Mouse (Mus musculus) hindbrain, embryonic 13.5 days (tissue): ENCODE measurements around the gene Ppwd1. TPM values are rescaled to one million over a fixed set of nuclear protein-coding genes. Genes with fewer than 3 reads are reported as not detected.
"Not testable (repeated sequence)": the region's sequence is repeated elsewhere in the genome, so short reads cannot be mapped to it uniquely, and the experiment has no call there.

Experiments
- ATAC-seq: fragments of 200-750 bp; cut with Nextera tagmentation; 2 replicates; pipeline ENCODE4 v1.8.0; 2017; ENCODE audit warnings: moderate TSS enrichment; ENCODE audit not compliant: low FRiP score
- H3K27ac ChIP-seq: fragments of 300-500 bp; sonication (generic); 2 replicates; pipeline ENCODE4 v1.5.1; 2015; ENCODE audit warnings: inconsistent platforms, mild to moderate bottlenecking, moderate library complexity
- H3K27me3 ChIP-seq: fragments of 300-500 bp; sonication (generic); 2 replicates; pipeline ENCODE4 v1.6.1; 2015; ENCODE audit warnings: mild to moderate bottlenecking, inconsistent platforms
- H3K36me3 ChIP-seq: fragments of 300-500 bp; sonication (generic); 2 replicates; pipeline ENCODE4 v1.6.1; 2015; ENCODE audit warnings: mild to moderate bottlenecking, inconsistent platforms
- H3K4me1 ChIP-seq: fragments of 300-500 bp; sonication (generic); replicated peaks from 2 replicates; pipeline ENCODE4 v1.6.1; 2015; ENCODE audit warnings: inconsistent platforms
- H3K4me2 ChIP-seq: fragments of 300-500 bp; sonication (generic); 2 replicates; pipeline ENCODE4 v1.6.1; 2015; ENCODE audit warnings: inconsistent platforms, mild to moderate bottlenecking, moderate library complexity
- H3K4me3 ChIP-seq: fragments of 300-500 bp; sonication (generic); 2 replicates; pipeline ENCODE4 v1.5.1; 2015; ENCODE audit warnings: mild to moderate bottlenecking, inconsistent platforms
- H3K9ac ChIP-seq: fragments of 300-500 bp; sonication (generic); 2 replicates; pipeline ENCODE4 v1.6.1; 2015; ENCODE audit warnings: mild to moderate bottlenecking, inconsistent platforms
- H3K9me3 ChIP-seq: fragments of 300-500 bp; sonication (generic); 2 replicates; pipeline ENCODE4 v1.6.1; 2016; ENCODE audit warnings: inconsistent platforms
- WGBS: fragments of 180-500 bp; shearing (Covaris S2); methylation state at CpG from one replicate; pipeline ENCODE4 v1.1.7; 2015; 5-methylcytosine and 5-hydroxymethylcytosine counted together
- polyA plus RNA-seq: library from polyadenylated mRNA; unstranded; fragments of >200 nt; fragmentation: Nextera tagmentation; extraction: Ambion mirVana; gene quantifications from 2 replicates; pipeline ENCODE4 v1.2.1, GENCODE M21; 2015

Gene Ppwd1
- 9.0 and 9.6 TPM in 2 replicates for polyA plus RNA-seq

- peak within 1 kb of the TSS; percentile 86 for H3K9ac ChIP-seq
- peak within 1 kb of the TSS; percentile 73 for H3K4me2 ChIP-seq
- H3K36me3 ChIP-seq = no peaks in the 10 kb centered on the region
- under 1% methylated on average over 55 of the region's 55 CpGs for WGBS
- H3K9me3 ChIP-seq = no peaks in the 10 kb centered on the region
- H3K4me1 ChIP-seq = peaks cover 16% of the 10 kb centered on the region
- no peaks in the 10 kb centered on the region for H3K27me3 ChIP-seq
- H3K4me3 ChIP-seq = peak within 1 kb of the TSS; percentile 74
- peak within 1 kb of the TSS; percentile 94 for H3K27ac ChIP-seq
- peak; percentile 100 for ATAC-seq
These were observed at the start of gene Ppwd1, which contains the start of gene Cenpk for GRCm38 (mm10) chr13:104228384-104229066. Ppwd1 (minus strand) TSS chr13:104228843. Cenpk (plus strand) TSS chr13:104228611.

- no peak for ATAC-seq
- Histone ChIP-seq H3K9ac (no peak overlapping the region), H3K4me2 (no peak overlapping the region), H3K9me3 (no peaks in the 10 kb centered on the region), H3K27me3 (no peaks in the 10 kb centered on the region), H3K27ac (no peak overlapping the region), H3K4me1 (no peaks in the 10 kb centered on the region), H3K4me3 (no peak overlapping the region), H3K36me3 (no peaks in the 10 kb centered on the region)
- WGBS = 92% methylated on average over 3 of the region's 3 CpGs
These were observed 30.4 kb upstream of the Ppwd1 start for GRCm38 (mm10) chr13:104258997-104259396.

- peak overlapping the region; percentile 73 for H3K4me2 ChIP-seq
- peaks cover 16% of the 10 kb centered on the region for H3K4me1 ChIP-seq
- peak overlapping the region; percentile 74 for H3K4me3 ChIP-seq
- H3K9me3 ChIP-seq = no peaks in the 10 kb centered on the region
- no peaks in the 10 kb centered on the region for H3K27me3 ChIP-seq
- H3K9ac ChIP-seq = peak overlapping the region; percentile 67
- 0 out of 2 replicates have a peak, but pooled peaks have one; percentile 24 for ATAC-seq
- WGBS = 8% methylated on average over 15 of the region's 15 CpGs
- H3K36me3 ChIP-seq = no peaks in the 10 kb centered on the region
- H3K27ac ChIP-seq = no peak overlapping the region
These were observed 538 bp upstream of the Ppwd1 start for GRCm38 (mm10) chr13:104229181-104229580.

- H3K36me3 ChIP-seq = no peaks in the 10 kb centered on the region
- 85% methylated on average over 3 of the region's 3 CpGs for WGBS
- H3K4me3 ChIP-seq = peak overlapping the region; percentile 74
- H3K9ac ChIP-seq = peak overlapping the region; percentile 86
- no peak for ATAC-seq
- peak overlapping the region; percentile 70 for H3K4me2 ChIP-seq
- H3K27ac ChIP-seq = no peak overlapping the region
- no peaks in the 10 kb centered on the region for H3K9me3 ChIP-seq
- H3K4me1 ChIP-seq = peaks cover 16% of the 10 kb centered on the region
- H3K27me3 ChIP-seq = no peaks in the 10 kb centered on the region
These were observed 1.2 kb downstream of the Ppwd1 start for GRCm38 (mm10) chr13:104227478-104227877.

- no peak for ATAC-seq
- 82% methylated on average over 1 of the region's 1 CpGs for WGBS
These were observed 24.3 kb downstream of the Ppwd1 start for GRCm38 (mm10) chr13:104204313-104204712.

GRCm38 (mm10) chr13:104195891-104196290 lies 32.8 kb downstream of the Ppwd1 start:
- not testable (repeated sequence) for H3K9me3 ChIP-seq, H3K4me2 ChIP-seq, ATAC-seq, H3K4me3 ChIP-seq, H3K27me3 ChIP-seq, H3K9ac ChIP-seq, H3K4me1 ChIP-seq, H3K27ac ChIP-seq
- H3K36me3 ChIP-seq = peaks cover 45% of the 10 kb centered on the region

More at GRCm38 (mm10) chr13:104204313-104204712, 24.3 kb downstream of the Ppwd1 start:
- Histone ChIP-seq H3K4me2 (no peak overlapping the region), H3K4me3 (no peak overlapping the region), H3K9ac (no peak overlapping the region), H3K4me1 (no peaks in the 10 kb centered on the region), H3K27me3 (no peaks in the 10 kb centered on the region), H3K9me3 (no peaks in the 10 kb centered on the region), H3K27ac (no peak overlapping the region), H3K36me3 (peaks cover 28% of the 10 kb centered on the region)

GRCm38 (mm10) chr13:104187357-104187756 lies 41.3 kb downstream of the Ppwd1 start:
- H3K4me3 ChIP-seq = no peak overlapping the region
- no peaks in the 10 kb centered on the region for H3K4me1 ChIP-seq
- no peak for ATAC-seq
- H3K27ac ChIP-seq = no peak overlapping the region
- H3K36me3 ChIP-seq = peaks cover 41% of the 10 kb centered on the region
- WGBS = 95% methylated on average over 4 of the region's 4 CpGs
- H3K9me3 ChIP-seq = no peaks in the 10 kb centered on the region
- H3K27me3 ChIP-seq = no peaks in the 10 kb centered on the region
- no peak overlapping the region for H3K9ac ChIP-seq
- H3K4me2 ChIP-seq = no peak overlapping the region

GRCm38 (mm10) chr13:104179176-104179888 lies 49.3 kb downstream of the Ppwd1 start:
- Histone ChIP-seq H3K36me3 (peaks cover 17% of the 10 kb centered on the region), H3K9ac (peak overlapping the region; percentile 93), H3K27me3 (no peaks in the 10 kb centered on the region), H3K9me3 (no peaks in the 10 kb centered on the region), H3K4me1 (peaks cover 15% of the 10 kb centered on the region), H3K4me3 (peak overlapping the region; percentile 89), H3K4me2 (peak overlapping the region; percentile 73), H3K27ac (peak overlapping the region; percentile 88)
- ATAC-seq = peak; percentile 8
- whole genome bisulfite sequencing = 25% methylated on average over 13 of the region's 13 CpGs

- Histone ChIP-seq H3K27ac (peak within 1 kb of the TSS; percentile 88), H3K4me1 (peaks cover 18% of the 10 kb centered on the region), H3K36me3 (peaks cover 12% of the 10 kb centered on the region), H3K9ac (peak within 1 kb of the TSS; percentile 93), H3K27me3 (no peaks in the 10 kb centered on the region), H3K4me3 (peak within 1 kb of the TSS; percentile 89), H3K9me3 (no peaks in the 10 kb centered on the region), H3K4me2 (peak within 1 kb of the TSS; percentile 87)
- peak; percentile 99 for ATAC-seq
- under 1% methylated on average over 38 of the region's 38 CpGs for WGBS
These were observed 50.0 kb downstream of the Ppwd1 start, which contains the start of gene Trim23 for GRCm38 (mm10) chr13:104178650-104179121. Trim23 (plus strand) TSS chr13:104178797.

GRCm38 (mm10) chr13:104177796-104178649 lies 50.6 kb downstream of the Ppwd1 start, which contains the start of gene Trappc13:
Trappc13 (minus strand) TSS chr13:104178469.
- peak within 1 kb of the TSS; percentile 88 for H3K27ac ChIP-seq
- peak within 1 kb of the TSS; percentile 87 for H3K4me2 ChIP-seq
- peak within 1 kb of the TSS; percentile 89 for H3K4me3 ChIP-seq
- under 1% methylated on average over 32 of the region's 32 CpGs for WGBS
- H3K36me3 ChIP-seq = peaks cover 7% of the 10 kb centered on the region
- peak; percentile 95 for ATAC-seq
- H3K27me3 ChIP-seq = no peaks in the 10 kb centered on the region
- H3K9me3 ChIP-seq = no peaks in the 10 kb centered on the region
- H3K4me1 ChIP-seq = peaks cover 18% of the 10 kb centered on the region
- H3K9ac ChIP-seq = peak within 1 kb of the TSS; percentile 93

- H3K9me3 ChIP-seq = no peaks in the 10 kb centered on the region
- peak overlapping the region; percentile 87 for H3K4me2 ChIP-seq
- 85% methylated on average over 3 of the region's 3 CpGs for WGBS
- peak overlapping the region; percentile 62 for H3K9ac ChIP-seq
- H3K27me3 ChIP-seq = no peaks in the 10 kb centered on the region
- H3K4me3 ChIP-seq = peak overlapping the region; percentile 34
- no peak for ATAC-seq
- peaks cover 7% of the 10 kb centered on the region for H3K36me3 ChIP-seq
- H3K27ac ChIP-seq = no peak overlapping the region
- peaks cover 18% of the 10 kb centered on the region for H3K4me1 ChIP-seq
These were observed 51.8 kb downstream of the Ppwd1 start for GRCm38 (mm10) chr13:104176874-104177273.
